Mouse (Mus musculus) testis, postnatal 14 days (tissue): ENCODE measurements around the gene Specc1.
A peak's percentile ranks its signal among the peaks of the same experiment; 100 is the strongest.

Experiments
- DNase-seq: peaks from one replicate; pipeline ENCODE4 v3.0.0; 2021; ENCODE audit warnings: low spot score

The Specc1 gene

GRCm38 (mm10) chr11:62049170-62049569, 92.6 kb downstream of the Specc1 start:
- DNase-seq = no peak

- DNase-seq = no peak
Measured at GRCm38 (mm10) chr11:62050356-62051330, 94.1 kb downstream of the Specc1 start.

GRCm38 (mm10) chr11:62051487-62051886, 94.9 kb downstream of the Specc1 start:
- no peak for DNase-seq

GRCm38 (mm10) chr11:62053928-62054327, 97.4 kb downstream of the Specc1 start:
- DNase-seq = no peak

- DNase-seq = no peak
Measured at GRCm38 (mm10) chr11:62064565-62064964, 108.0 kb downstream of the Specc1 start.

GRCm38 (mm10) chr11:62065655-62066054, 109.1 kb downstream of the Specc1 start:
- DNase-seq = no peak

GRCm38 (mm10) chr11:62069554-62069953, 113.0 kb downstream of the Specc1 start:
- DNase-seq = no peak

GRCm38 (mm10) chr11:62070206-62070605, 113.6 kb downstream of the Specc1 start:
- DNase-seq = no peak

GRCm38 (mm10) chr11:62072406-62072805, 115.8 kb downstream of the Specc1 start:
- DNase-seq = no peak

- DNase-seq = no peak
Measured at GRCm38 (mm10) chr11:62073575-62074140, 117.1 kb downstream of the Specc1 start.

GRCm38 (mm10) chr11:62074578-62074977, 118.0 kb downstream of the Specc1 start:
- DNase-seq = no peak

GRCm38 (mm10) chr11:62075071-62075470, 118.5 kb downstream of the Specc1 start:
- no peak for DNase-seq

- DNase-seq = no peak
Measured at GRCm38 (mm10) chr11:62075551-62075950, 119.0 kb downstream of the Specc1 start.

GRCm38 (mm10) chr11:62076345-62077156, 120.0 kb downstream of the Specc1 start:
- peak; percentile 100 for DNase-seq

- DNase-seq = peak; percentile 19
Measured at GRCm38 (mm10) chr11:62077157-62077865, 120.7 kb downstream of the Specc1 start.

GRCm38 (mm10) chr11:62078371-62078770, 121.8 kb downstream of the Specc1 start:
- no peak for DNase-seq

GRCm38 (mm10) chr11:62079100-62079857, 122.7 kb downstream of the Specc1 start:
- DNase-seq = no peak

GRCm38 (mm10) chr11:62080476-62080875, 123.9 kb downstream of the Specc1 start:
- no peak for DNase-seq

- no peak for DNase-seq
Measured at GRCm38 (mm10) chr11:62086648-62087047, 130.1 kb downstream of the Specc1 start.

- no peak for DNase-seq
Measured at GRCm38 (mm10) chr11:62087051-62087450, 130.5 kb downstream of the Specc1 start.

GRCm38 (mm10) chr11:62088651-62089050, 132.1 kb downstream of the Specc1 start:
- no peak for DNase-seq
